Mouse (Mus musculus) frontal cortex, postnatal 25 days (tissue): ENCODE data around the gene Gm13285.
A peak's percentile ranks its signal among the peaks of the same experiment; 100 is the strongest.
"Not testable (repeated sequence)": the region's sequence is repeated elsewhere in the genome, so short reads cannot be mapped to it uniquely, and the experiment has no call there.

ENCODE experiments used
- DNase-seq, 2 experiments: peaks; one replicate each; pipeline ENCODE4 v3.0.0; 2022; ENCODE audit warnings: low spot score in 2 of 2

Gm13285 gene

DNA sequence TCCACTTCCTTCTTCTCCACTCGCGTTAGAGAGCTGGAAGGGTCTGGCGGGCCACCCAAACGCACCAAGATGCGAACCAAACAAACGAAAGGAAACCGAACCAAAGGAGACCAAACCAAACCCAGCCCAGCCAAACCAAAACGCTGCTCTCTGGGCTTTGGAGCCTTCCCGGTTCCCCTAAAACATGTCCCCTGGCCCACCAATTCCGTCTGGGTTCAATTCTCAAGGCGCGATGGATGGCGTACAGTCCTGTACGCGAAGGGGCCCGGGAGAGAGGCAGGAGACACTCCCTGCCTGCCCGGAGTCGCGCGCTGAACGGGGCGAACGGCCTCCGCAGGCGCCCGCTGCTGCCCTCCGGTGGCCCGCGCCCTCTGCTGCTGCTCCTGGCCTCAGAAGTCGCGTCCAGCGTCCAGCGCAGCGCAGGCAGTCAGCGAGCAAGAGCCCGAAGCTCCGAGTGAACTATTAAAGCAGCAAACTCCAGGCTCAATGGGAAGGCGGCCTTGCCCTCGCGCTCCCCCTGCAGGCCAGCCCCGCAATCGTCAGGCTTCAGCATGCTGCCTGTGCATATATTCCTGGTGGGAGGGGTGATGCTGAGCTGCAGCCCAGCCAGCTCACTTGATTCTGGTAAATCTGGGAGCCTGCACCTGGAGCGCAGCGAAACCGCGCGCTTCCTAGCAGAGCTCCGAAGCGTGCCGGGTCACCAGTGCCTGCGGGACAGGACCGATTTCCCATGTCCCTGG lies 5.4 kb upstream of the Gm13285 start, which contains the start of gene Gm13275:
Gm13275 (plus strand) TSS at position 552 of the 740 bp plus-strand sequence.
- DNase-seq = peak; percentile 74 to 76

DNA sequence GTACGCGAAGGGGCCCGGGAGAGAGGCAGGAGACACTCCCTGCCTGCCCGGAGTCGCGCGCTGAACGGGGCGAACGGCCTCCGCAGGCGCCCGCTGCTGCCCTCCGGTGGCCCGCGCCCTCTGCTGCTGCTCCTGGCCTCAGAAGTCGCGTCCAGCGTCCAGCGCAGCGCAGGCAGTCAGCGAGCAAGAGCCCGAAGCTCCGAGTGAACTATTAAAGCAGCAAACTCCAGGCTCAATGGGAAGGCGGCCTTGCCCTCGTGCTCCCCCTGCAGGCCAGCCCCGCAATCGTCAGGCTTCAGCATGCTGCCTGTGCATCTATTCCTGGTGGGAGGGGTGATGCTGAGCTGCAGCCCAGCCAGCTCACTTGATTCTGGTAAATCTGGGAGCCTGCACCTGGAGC lies 2.4 kb upstream of the Gm13285 start, which contains the start of gene Gm13279:
Gm13279 (plus strand) TSS at position 301 of the 400 bp plus-strand sequence.
- not testable (repeated sequence) for DNase-seq

DNA sequence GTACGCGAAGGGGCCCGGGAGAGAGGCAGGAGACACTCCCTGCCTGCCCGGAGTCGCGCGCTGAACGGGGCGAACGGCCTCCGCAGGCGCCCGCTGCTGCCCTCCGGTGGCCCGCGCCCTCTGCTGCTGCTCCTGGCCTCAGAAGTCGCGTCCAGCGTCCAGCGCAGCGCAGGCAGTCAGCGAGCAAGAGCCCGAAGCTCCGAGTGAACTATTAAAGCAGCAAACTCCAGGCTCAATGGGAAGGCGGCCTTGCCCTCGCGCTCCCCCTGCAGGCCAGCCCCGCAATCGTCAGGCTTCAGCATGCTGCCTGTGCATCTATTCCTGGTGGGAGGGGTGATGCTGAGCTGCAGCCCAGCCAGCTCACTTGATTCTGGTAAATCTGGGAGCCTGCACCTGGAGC lies 3.5 kb downstream of the Gm13285 start, which contains the start of gene Gm13287:
Gm13287 (plus strand) TSS at position 301 of the 400 bp plus-strand sequence.
- DNase-seq = not testable (repeated sequence)

DNA sequence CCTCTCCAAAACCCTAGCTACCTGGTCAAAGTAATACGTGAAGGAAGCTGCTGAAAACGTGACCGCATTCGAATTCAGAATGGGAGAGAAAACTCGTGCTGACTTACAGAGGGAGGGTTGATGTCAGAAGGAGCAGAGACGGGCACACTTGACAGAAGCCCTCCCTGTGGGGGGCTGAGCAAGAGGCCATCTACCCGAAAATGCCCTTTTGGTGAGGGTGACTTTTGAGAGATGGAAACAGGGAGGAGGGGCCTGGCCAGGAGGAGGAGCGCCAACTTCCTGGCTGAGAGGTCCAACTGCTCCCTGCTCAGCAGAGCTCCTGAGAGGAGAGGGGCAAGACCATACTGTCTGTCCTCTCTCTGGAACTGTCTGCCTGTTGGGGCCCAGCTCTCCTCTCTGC lies 5.8 kb downstream of the Gm13285 start, which contains the start of gene Gm13288:
Gm13288 (plus strand) TSS at position 301 of the 400 bp plus-strand sequence.
- not testable (repeated sequence) for DNase-seq

DNA sequence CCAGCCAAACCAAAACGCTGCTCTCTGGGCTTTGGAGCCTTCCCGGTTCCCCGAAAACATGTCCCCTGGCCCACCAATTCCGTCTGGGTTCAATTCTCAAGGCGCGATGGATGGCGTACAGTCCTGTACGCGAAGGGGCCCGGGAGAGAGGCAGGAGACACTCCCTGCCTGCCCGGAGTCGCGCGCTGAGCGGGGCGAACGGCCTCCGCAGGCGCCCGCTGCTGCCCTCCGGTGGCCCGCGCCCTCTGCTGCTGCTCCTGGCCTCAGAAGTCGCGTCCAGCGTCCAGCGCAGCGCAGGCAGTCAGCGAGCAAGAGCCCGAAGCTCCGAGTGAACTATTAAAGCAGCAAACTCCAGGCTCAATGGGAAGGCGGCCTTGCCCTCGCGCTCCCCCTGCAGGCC lies 6.3 kb downstream of the Gm13285 start:
- DNase-seq = not testable (repeated sequence)

DNA sequence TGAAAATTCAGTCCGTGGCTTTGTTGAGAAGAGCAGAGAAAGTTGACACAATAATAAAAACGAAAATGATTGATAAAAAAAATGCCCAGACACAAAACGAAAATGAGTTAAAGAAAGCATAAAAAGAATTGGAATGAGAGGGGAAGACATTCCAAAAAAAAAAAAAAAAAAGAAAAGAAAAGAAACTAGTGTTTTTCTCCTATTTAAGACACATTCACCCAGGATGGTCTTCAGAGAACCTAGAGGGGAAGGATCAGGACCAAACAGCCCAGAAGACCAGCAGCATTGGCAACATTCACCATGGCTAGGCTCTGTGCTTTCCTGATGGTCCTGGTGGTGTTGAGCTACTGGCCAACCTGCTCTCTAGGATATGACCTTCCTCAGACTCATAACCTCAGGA lies 16.5 kb downstream of the Gm13285 start, which contains the start of gene Ifna7:
Ifna7 (plus strand) TSS at position 301 of the 400 bp plus-strand sequence.
- no peak for DNase-seq

DNA sequence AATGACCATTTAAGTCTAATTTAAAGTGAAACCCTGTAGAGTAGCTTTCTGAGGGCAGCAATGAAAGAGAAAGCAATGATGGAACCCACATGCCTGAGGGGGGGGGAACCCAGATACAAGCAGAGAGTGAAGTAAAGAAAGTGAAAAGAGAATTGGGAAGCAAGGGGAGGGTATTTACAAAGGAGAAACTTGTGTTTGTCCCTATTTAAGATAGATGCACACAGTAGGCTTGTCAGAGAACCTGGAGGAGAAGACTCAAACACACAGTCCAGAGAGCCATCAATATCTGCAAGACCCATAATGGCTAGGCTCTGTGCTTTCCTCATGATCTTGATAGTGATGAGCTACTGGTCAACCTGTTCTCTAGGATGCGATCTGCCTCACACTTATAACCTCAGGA lies 20.2 kb downstream of the Gm13285 start, which contains the start of gene Ifna11:
Ifna11 (plus strand) TSS at position 301 of the 400 bp plus-strand sequence.
- no peak for DNase-seq

DNA sequence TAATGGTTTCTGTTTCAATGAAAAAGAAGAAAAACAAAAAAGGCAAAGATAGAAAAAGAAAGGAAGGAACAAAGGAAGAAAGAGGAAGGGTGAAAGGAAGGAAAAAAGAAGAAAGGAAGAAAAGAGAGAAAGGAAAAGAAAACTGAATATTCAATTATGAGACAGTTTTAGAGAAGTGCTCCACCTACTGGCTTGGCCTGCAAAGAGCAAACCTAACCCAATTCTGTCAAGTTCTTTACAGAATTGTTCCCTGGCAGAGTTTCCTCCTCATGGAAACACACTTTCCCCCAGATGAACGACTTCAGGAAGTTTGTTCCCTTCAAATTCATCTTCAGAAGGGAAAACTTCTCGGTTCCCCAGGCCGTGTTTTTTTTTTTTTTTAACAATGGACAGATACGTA lies 23.5 kb downstream of the Gm13285 start:
- no peak for DNase-seq

DNA sequence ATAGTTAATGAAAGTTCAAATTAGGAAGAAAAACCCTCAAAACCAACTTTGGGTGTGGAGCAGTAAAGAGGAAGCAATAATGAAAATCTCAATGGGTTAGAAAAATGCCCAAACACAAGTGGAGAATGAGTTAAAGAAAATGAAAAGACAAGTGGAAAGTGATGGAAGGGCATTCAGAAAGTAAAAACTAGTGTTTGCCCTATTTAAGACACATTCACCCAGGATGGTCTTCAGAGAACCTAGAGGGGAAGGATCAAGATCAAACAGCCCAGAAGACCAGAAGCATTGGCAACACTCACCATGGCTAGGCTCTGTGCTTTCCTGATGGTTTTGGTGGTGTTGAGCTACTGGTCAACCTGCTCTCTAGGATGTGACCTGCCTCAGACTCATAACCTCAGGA lies 27.7 kb downstream of the Gm13285 start, which contains the start of gene Ifna6:
Ifna6 (plus strand) TSS at position 301 of the 400 bp plus-strand sequence.
- DNase-seq = not testable (repeated sequence)

DNA sequence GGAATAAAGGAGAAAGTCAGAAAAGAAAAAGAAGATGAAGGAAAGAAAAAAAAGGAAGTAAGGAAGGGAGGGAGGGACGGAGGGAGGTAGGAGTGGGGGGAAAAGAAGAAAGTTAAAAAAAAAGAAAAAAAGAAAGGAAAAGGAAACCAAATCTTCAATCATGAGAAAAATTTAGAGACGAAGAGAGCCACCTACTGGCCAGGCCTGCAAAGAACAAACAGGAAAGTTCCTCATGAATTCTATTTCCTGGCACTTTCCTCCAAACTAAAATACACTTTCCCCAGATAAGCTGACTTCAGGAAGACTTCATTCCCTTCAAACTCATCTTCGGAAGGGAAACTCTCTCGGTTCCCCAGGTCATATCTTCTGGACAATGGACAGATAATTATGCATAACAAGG lies 31.1 kb downstream of the Gm13285 start:
- peak in 1 of 2 experiments; percentile 14 for DNase-seq

DNA sequence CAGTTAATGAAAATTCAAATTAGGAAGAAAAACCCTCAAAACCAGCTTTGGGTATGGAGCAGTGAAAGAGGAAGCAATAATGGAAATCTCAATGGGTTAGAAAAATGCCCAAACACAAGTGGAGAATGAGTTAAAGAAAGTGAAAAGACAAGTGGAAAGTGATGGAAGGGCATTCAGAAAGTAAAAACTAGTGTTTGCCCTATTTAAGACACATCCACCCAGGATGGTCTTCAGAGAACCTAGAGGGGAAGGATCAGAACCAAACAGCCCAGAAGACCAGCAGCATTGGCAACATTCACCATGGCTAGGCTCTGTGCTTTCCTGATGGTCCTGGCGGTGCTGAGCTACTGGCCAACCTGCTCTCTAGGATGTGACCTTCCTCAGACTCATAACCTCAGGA lies 35.8 kb downstream of the Gm13285 start, which contains the start of gene Ifna5:
Ifna5 (plus strand) TSS at position 301 of the 400 bp plus-strand sequence.
- not testable (repeated sequence) for DNase-seq

DNA sequence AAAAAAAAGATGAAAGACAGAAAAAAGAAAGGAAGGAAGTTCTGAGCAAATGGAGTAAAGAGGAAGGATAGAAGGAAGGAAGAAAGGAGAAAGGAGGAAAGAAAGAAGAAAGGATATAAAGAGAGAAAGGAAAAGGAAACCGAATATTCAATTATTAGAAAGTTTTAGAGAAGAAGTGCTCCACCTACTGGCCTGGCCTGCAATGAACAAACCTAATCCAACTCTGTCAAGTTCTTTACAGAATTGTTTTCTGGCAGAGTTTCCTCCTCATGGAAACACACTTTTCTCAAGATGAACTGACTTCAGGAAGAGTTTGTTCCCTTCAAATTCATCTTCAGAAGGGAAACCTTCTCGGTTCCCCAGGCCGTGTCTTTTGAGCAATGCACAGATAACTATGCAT lies 39.4 kb downstream of the Gm13285 start:
- no peak for DNase-seq

DNA sequence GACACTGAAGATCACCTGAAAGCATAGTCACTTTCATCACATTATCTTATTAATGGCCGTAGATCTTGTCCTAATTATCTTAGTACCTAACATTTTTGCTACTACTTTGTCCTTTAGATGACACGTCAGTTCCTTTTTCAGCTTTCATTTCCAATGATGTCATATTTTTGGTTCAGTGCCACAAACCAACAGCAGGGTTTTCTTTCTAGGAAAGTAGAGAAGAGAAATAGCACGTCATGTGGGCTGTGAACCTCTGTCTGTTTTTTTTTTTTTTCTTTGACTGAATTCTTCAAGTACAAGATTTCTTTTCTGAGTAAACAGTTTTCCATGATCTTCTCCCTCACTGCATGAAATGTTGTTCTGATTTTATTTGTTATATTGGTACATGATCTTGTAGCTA lies 40.6 kb downstream of the Gm13285 start:
- DNase-seq = no peak

DNA sequence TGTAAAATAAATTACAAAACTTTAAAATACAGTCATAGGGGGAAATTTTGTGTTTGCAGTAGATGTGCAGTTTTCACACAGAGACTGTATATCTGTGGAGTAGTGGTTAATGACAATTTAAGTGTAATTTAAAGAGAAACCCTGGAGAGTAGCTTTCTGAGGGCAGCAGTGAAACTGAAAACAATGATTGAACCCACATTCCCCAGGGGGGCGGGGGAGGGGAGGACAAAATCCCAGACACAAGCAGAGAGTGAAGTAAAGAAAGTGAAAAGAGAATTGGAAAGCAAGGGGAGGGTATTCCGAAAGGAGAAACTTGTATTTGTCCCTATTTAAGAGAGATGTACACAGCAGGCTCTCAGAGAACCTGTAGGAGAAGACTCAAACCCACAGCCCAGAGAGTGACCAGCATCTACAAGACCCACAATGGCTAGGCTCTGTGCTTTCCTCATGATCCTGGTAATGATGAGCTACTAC lies 42.0 kb downstream of the Gm13285 start, which contains the start of gene Ifna4:
Ifna4 (plus strand) TSS at position 424 of the 474 bp plus-strand sequence.
- no peak for DNase-seq

DNA sequence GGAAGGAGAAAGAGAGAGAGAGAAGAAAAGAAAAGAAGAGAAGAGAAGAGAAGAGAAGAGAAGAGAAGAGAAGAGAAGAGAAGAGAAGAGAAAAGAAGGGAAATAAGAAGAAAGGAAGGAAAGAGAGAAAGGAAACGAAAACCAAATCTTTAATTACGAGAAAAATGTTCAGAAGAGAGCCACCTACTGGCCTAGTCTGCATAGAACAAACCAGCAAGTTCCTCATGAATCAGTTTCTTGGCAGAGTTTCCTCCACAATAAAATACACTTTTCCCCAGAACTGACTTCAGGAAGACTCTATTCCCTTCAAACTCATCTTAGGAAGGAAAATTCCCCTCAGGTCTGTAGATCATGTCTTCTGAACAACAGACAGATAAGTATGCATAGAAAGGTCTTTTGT lies 45.9 kb downstream of the Gm13285 start:
- no peak for DNase-seq

DNA sequence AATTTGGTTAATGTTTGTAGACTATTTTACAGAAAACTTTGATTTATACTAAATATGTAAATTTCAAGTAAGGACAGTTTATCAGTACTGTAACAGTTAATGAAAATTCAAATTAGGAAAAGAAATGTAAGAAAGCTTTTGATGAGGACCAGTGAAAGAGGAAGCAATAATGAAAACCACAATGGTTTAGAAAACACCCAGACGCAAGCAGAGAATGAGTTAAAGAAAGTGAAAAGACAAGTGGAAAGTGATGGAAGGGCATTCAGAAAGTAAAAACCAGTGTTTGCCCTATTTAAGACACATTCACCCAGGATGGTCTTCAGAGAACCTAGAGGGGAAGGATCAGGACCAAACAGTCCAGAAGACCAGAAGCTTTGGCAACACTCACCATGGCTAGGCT lies 50.2 kb downstream of the Gm13285 start, which contains the start of gene Ifna1:
Ifna1 (plus strand) TSS at position 390 of the 400 bp plus-strand sequence.
- DNase-seq = no peak
